8 mouse cellular contexts compared by ENCODE assay signal in genomic region chr11:98333981-98334741, GRCm38 (mm10). TPM values are rescaled to one million over a fixed set of nuclear protein-coding genes. Genes with fewer than 3 reads are reported as not detected.
DNase-seq lines count a peak whose midpoint lies in the region; ATAC-seq and TF ChIP-seq lines count a peak whose summit lies in the region.

No protein-coding gene starts in this region.

- H3K4me1 ChIP-seq in lung, embryonic 16.5 days (replicated peaks; ENCODE audit: control insufficient read depth, insufficient read depth, low read length), result peaks cover 7% of the 10 kb centered on the region
- peaks cover 2% of the 10 kb centered on the region; the same call in 1 of the 2 replicates for H3K4me1 ChIP-seq in cortical plate, adult 2 months (ENCODE audit: control insufficient read depth, insufficient read depth, low read length)
- H3K4me1 ChIP-seq in intestine, embryonic 16.5 days (ENCODE audit: control insufficient read depth, insufficient read depth, low read length), result peaks cover 21% of the 10 kb centered on the region
- peaks cover 5% of the 10 kb centered on the region for H3K4me1 ChIP-seq in olfactory bulb, adult 2 months (ENCODE audit: control insufficient read depth, insufficient read depth, low read length)

- H3K27me3 ChIP-seq in lung, embryonic 16.5 days (ENCODE audit: control insufficient read depth, insufficient read depth, low read depth, low read length), result peaks cover 100% of the 10 kb centered on the region
- peaks cover 93% of the 10 kb centered on the region for H3K27me3 ChIP-seq in intestine, embryonic 16.5 days (replicated peaks; ENCODE audit: control insufficient read depth, insufficient read depth, low read length)

- ATAC-seq in lung, embryonic 16.5 days (ENCODE audit: low read depth), result no peak
- no peak; the same call in 1 of the 2 replicates for ATAC-seq in intestine, embryonic 16.5 days

- H3K27ac ChIP-seq in lung, embryonic 16.5 days (ENCODE audit: low read length), result no peak overlapping the region
- H3K27ac ChIP-seq in cortical plate, adult 2 months (ENCODE audit: insufficient read depth, low read length), result peak overlapping the region; percentile 87
- H3K27ac ChIP-seq in intestine, embryonic 16.5 days (ENCODE audit: low read length), result no peak overlapping the region
- no peak overlapping the region for H3K27ac ChIP-seq in olfactory bulb, adult 2 months (ENCODE audit: insufficient read depth, low read depth, low read length)

- no peak overlapping the region for H3K4me3 ChIP-seq in lung, embryonic 16.5 days (ENCODE audit: low read length)
- H3K4me3 ChIP-seq in cortical plate, adult 2 months (ENCODE audit: insufficient read depth, low read length), result peak overlapping the region; percentile 33
- H3K4me3 ChIP-seq in intestine, embryonic 16.5 days (ENCODE audit: low read length), result peak overlapping the region; percentile 31
- H3K4me3 ChIP-seq in olfactory bulb, adult 2 months (ENCODE audit: insufficient read depth, low read depth, low read length), result peak overlapping the region; percentile 11; the same call in 1 of the 2 replicates

- no peak for DNase-seq in lung, postnatal 36 days
- no peak for DNase-seq in urinary bladder, adult 18-20 months (ENCODE audit: low spot score in 2 of 2)
- no peak for DNase-seq in frontal cortex, postnatal 14 days (ENCODE audit: low spot score in 2 of 2)
- DNase-seq in right cerebral cortex, postnatal 25 days, result no peak

- H3K36me3 ChIP-seq in lung, embryonic 16.5 days (ENCODE audit: control insufficient read depth, insufficient read depth, low read length), result no peaks in the 10 kb centered on the region
- H3K36me3 ChIP-seq in intestine, embryonic 16.5 days (ENCODE audit: control insufficient read depth, insufficient read depth, low read length), result no peaks in the 10 kb centered on the region

- TF ChIP-seq CTCF in cortical plate, adult 2 months (IDR thresholded peaks at IDR 0.05; ENCODE audit: extremely low read depth, insufficient read depth, low read length), result no peak
- no peak for TF ChIP-seq CTCF in olfactory bulb, adult 2 months (IDR thresholded peaks at IDR 0.05; ENCODE audit: insufficient read depth, low read depth, low read length)

- no peak for TF ChIP-seq POLR2A in cortical plate, adult 2 months (IDR thresholded peaks at IDR 0.05; ENCODE audit: extremely low read depth, insufficient read depth, low read length)
- TF ChIP-seq POLR2A in olfactory bulb, adult 2 months (IDR thresholded peaks at IDR 0.05; ENCODE audit: insufficient read depth, low read depth, low read length), result no peak

- H3K9me3 ChIP-seq in lung, embryonic 16.5 days (ENCODE audit: control insufficient read depth, low read length), result no peaks in the 10 kb centered on the region
- H3K9me3 ChIP-seq in intestine, embryonic 16.5 days (ENCODE audit: control insufficient read depth, low read length), result no peaks in the 10 kb centered on the region

- peak overlapping the region; percentile 21; the same call in 1 of the 2 replicates for H3K4me2 ChIP-seq in lung, embryonic 16.5 days (ENCODE audit: low read depth, low read length)
- H3K4me2 ChIP-seq in intestine, embryonic 16.5 days (ENCODE audit: low read depth, low read length), result peak overlapping the region; percentile 47

- WGBS in lung, embryonic 16.5 days, result 3% methylated on average over 34 of the region's 41 CpGs
- 3% methylated on average over 34 of the region's 41 CpGs for WGBS in intestine, embryonic 16.5 days
- WGBS in olfactory bulb, adult 2 months, result 6% methylated on average over 41 of the region's 41 CpGs

- no peak overlapping the region for H3K9ac ChIP-seq in lung, embryonic 16.5 days (ENCODE audit: low read length)
- H3K9ac ChIP-seq in intestine, embryonic 16.5 days (ENCODE audit: low read depth, low read length), result no peak overlapping the region

RNA-seq across cellular contexts. Expression of gene Neurod2, which starts 4.7 kb away (rescaled TPM):
- polyA plus RNA-seq in lung, embryonic 16.5 days (2015; fragmentation: Nextera tagmentation; extraction: Ambion mirVana), result 0.06 TPM in 1 of 2 replicates, not detected in the other
- polyA plus RNA-seq in cortical plate, adult 2 months (2012; rRNA removed), result 45.0 and 57.2 TPM in 2 replicates
- polyA plus RNA-seq in intestine, embryonic 16.5 days (2015; fragmentation: Nextera tagmentation; extraction: Ambion mirVana), result 0.05 TPM in 1 of 2 replicates, not detected in the other
- not detected in 2 replicates for polyA plus RNA-seq in olfactory bulb, adult 2 months (2012; ENCODE audit: insufficient read depth, insufficient read length, low replicate concordance, missing spikeins)

RNA-seq across cellular contexts. Expression of gene Ppp1r1b, which starts 14.0 kb away (rescaled TPM):
- polyA plus RNA-seq in lung, embryonic 16.5 days (2015; fragmentation: Nextera tagmentation; extraction: Ambion mirVana), result 5.6 and 6.1 TPM in 2 replicates
- 127 and 322 TPM in 2 replicates for polyA plus RNA-seq in cortical plate, adult 2 months (2012; rRNA removed)
- polyA plus RNA-seq in intestine, embryonic 16.5 days (2015; fragmentation: Nextera tagmentation; extraction: Ambion mirVana), result 91.7 and 92.3 TPM in 2 replicates
- polyA plus RNA-seq in olfactory bulb, adult 2 months (2012; ENCODE audit: insufficient read depth, insufficient read length, low replicate concordance, missing spikeins), result not detected in 2 replicates

RNA-seq across cellular contexts. Expression of gene Stard3, which starts 24.0 kb away (rescaled TPM):
- 55.9 and 61.3 TPM in 2 replicates for polyA plus RNA-seq in lung, embryonic 16.5 days (2015; fragmentation: Nextera tagmentation; extraction: Ambion mirVana)
- 63.2 and 70.8 TPM in 2 replicates for polyA plus RNA-seq in cortical plate, adult 2 months (2012; rRNA removed)
- 44.8 and 44.9 TPM in 2 replicates for polyA plus RNA-seq in intestine, embryonic 16.5 days (2015; fragmentation: Nextera tagmentation; extraction: Ambion mirVana)
- polyA plus RNA-seq in olfactory bulb, adult 2 months (2012; ENCODE audit: insufficient read depth, insufficient read length, low replicate concordance, missing spikeins), result not detected in 2 replicates

RNA-seq across cellular contexts. Expression of gene Tcap, which starts 49.5 kb away (rescaled TPM):
- 6.7 and 8.0 TPM in 2 replicates for polyA plus RNA-seq in lung, embryonic 16.5 days (2015; fragmentation: Nextera tagmentation; extraction: Ambion mirVana)
- polyA plus RNA-seq in cortical plate, adult 2 months (2012; rRNA removed), result 13.6 and 17.7 TPM in 2 replicates
- 0.28 TPM in 1 of 2 replicates, not detected in the other for polyA plus RNA-seq in intestine, embryonic 16.5 days (2015; fragmentation: Nextera tagmentation; extraction: Ambion mirVana)
- polyA plus RNA-seq in olfactory bulb, adult 2 months (2012; ENCODE audit: insufficient read depth, insufficient read length, low replicate concordance, missing spikeins), result not detected in 2 replicates

RNA-seq across cellular contexts. Expression of gene Pnmt, which starts 52.1 kb away (rescaled TPM):
- 0.13 TPM in 1 of 2 replicates, not detected in the other for polyA plus RNA-seq in lung, embryonic 16.5 days (2015; fragmentation: Nextera tagmentation; extraction: Ambion mirVana)
- 0.13 and 0.40 TPM in 2 replicates for polyA plus RNA-seq in cortical plate, adult 2 months (2012; rRNA removed)
- polyA plus RNA-seq in intestine, embryonic 16.5 days (2015; fragmentation: Nextera tagmentation; extraction: Ambion mirVana), result 0.16 TPM in 1 of 2 replicates, not detected in the other
- polyA plus RNA-seq in olfactory bulb, adult 2 months (2012; ENCODE audit: insufficient read depth, insufficient read length, low replicate concordance, missing spikeins), result not detected in 2 replicates

Comparison
In these comparisons a context has a peak if more than half of its experiments do, and no peak if none do; other contexts are left out.
1. RNA of gene Neurod2, which starts 4.7 kb away (polyA plus RNA-seq): 45.0 to 57.2 TPM in cortical plate, adult 2 months; 0.05 TPM in intestine, embryonic 16.5 days, 0.06 TPM in lung, embryonic 16.5 days and not detected in olfactory bulb, adult 2 months; every median in the first group is over 10 times any median in the second.
2. RNA of gene Ppp1r1b, which starts 14.0 kb away (polyA plus RNA-seq): 127 to 322 TPM in cortical plate, adult 2 months and 91.7 to 92.3 TPM in intestine, embryonic 16.5 days; 5.6 to 6.1 TPM in lung, embryonic 16.5 days and not detected in olfactory bulb, adult 2 months; every median in the first group is over 10 times any median in the second.
3. RNA of gene Stard3, which starts 24.0 kb away (polyA plus RNA-seq): 63.2 to 70.8 TPM in cortical plate, adult 2 months, 55.9 to 61.3 TPM in lung, embryonic 16.5 days and 44.8 to 44.9 TPM in intestine, embryonic 16.5 days; not detected in olfactory bulb, adult 2 months; every median in the first group is over 10 times any median in the second.